Mouse (Mus musculus) kidney, embryonic 15.5 days (tissue): ENCODE measurements at regions not wholly inside any gene's neighbourhood (a gene's known extent, or its start where the extent isn't known, plus 50 kb on each side); places are given as distances from the start of the nearest gene placed in this dataset.

ENCODE experiments used
- ATAC-seq: fragments of 200-750 bp; cut with Nextera tagmentation; replicated peaks from 2 replicates; pipeline ENCODE4 v1.8.0; 2017; ENCODE audit warnings: moderate TSS enrichment; ENCODE audit not compliant: low FRiP score
- H3K27ac ChIP-seq: fragments of 300-500 bp; sonication (generic); 2 replicates; pipeline ENCODE4 v1.5.1; 2015; ENCODE audit warnings: mild to moderate bottlenecking, inconsistent platforms
- H3K27me3 ChIP-seq: fragments of 300-500 bp; sonication (generic); 2 replicates; pipeline ENCODE4 v1.6.1; 2015; ENCODE audit warnings: inconsistent platforms
- H3K36me3 ChIP-seq: fragments of 300-500 bp; sonication (generic); 2 replicates; pipeline ENCODE4 v1.6.1; 2015; ENCODE audit warnings: inconsistent platforms
- H3K4me1 ChIP-seq: fragments of 300-500 bp; sonication (generic); 2 replicates; pipeline ENCODE4 v1.6.1; 2015; ENCODE audit warnings: inconsistent platforms
- H3K4me2 ChIP-seq: fragments of 300-500 bp; sonication (generic); 2 replicates; pipeline ENCODE4 v1.6.1; 2015; ENCODE audit warnings: moderate library complexity, mild to moderate bottlenecking, inconsistent platforms
- H3K4me3 ChIP-seq: fragments of 300-500 bp; sonication (generic); replicated peaks from 2 replicates; pipeline ENCODE4 v1.5.1; 2015; ENCODE audit warnings: mild to moderate bottlenecking, inconsistent platforms
- H3K9ac ChIP-seq: fragments of 300-500 bp; sonication (generic); 2 replicates; pipeline ENCODE4 v1.6.1; 2015; ENCODE audit warnings: mild to moderate bottlenecking, inconsistent platforms
- H3K9me3 ChIP-seq: fragments of 300-500 bp; sonication (generic); replicated peaks from 2 replicates; pipeline ENCODE4 v1.6.1; 2016; ENCODE audit warnings: inconsistent platforms
- WGBS: fragments of 180-500 bp; shearing (Covaris S2); methylation state at CpG from one replicate; pipeline ENCODE4 v1.1.7; 2015; ENCODE audit warnings: mixed read lengths; 5-methylcytosine and 5-hydroxymethylcytosine counted together

- no peaks in the 10 kb centered on the region for H3K9me3 ChIP-seq
- WGBS: 64% methylated on average over 1 of the region's 1 CpGs
- H3K4me1 ChIP-seq: no peaks in the 10 kb centered on the region
- no peak overlapping the region for H3K4me2 ChIP-seq
- no peaks in the 10 kb centered on the region for H3K36me3 ChIP-seq
- no peak overlapping the region for H3K4me3 ChIP-seq
- no peak overlapping the region for H3K27ac ChIP-seq
- H3K27me3 ChIP-seq: no peaks in the 10 kb centered on the region
- ATAC-seq: no peak
- H3K9ac ChIP-seq: no peak overlapping the region
Observed at GRCm38 (mm10) chr16:52984336-52984735, 530.5 kb upstream of the Alcam start.

- H3K9ac ChIP-seq: no peak overlapping the region
- no peaks in the 10 kb centered on the region for H3K9me3 ChIP-seq
- no peak overlapping the region for H3K4me2 ChIP-seq
- H3K27me3 ChIP-seq: no peaks in the 10 kb centered on the region
- WGBS: 94% methylated on average over 2 of the region's 2 CpGs
- H3K4me3 ChIP-seq: no peak overlapping the region
- H3K27ac ChIP-seq: no peak overlapping the region
- H3K4me1 ChIP-seq: no peaks in the 10 kb centered on the region
- ATAC-seq: no peak
- H3K36me3 ChIP-seq: no peaks in the 10 kb centered on the region
Observed at GRCm38 (mm10) chr16:52980995-52981394, 527.1 kb upstream of the Alcam start.

DNA sequence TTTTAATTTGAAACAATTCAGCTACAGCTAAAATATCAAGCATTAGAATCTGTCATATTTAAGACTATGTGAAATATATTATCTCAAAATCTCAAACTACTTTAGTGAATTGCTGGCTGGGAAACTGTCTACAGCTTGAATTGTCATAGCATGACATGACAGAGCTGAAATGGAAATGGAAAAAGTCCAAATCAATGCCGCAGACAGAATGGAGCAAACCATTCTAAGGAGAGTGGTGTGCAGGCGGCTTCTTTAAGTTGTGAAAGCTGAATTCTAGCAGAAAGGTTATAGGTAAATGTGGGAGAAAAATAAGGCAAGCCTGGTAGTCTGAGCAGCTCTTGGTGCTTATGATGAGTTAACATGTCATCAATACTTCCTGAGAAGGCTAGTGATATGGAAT lies 518.9 kb upstream of the Alcam start:
- H3K9ac ChIP-seq: no peak overlapping the region
- H3K4me1 ChIP-seq: no peaks in the 10 kb centered on the region
- H3K27me3 ChIP-seq: no peaks in the 10 kb centered on the region
- 98% methylated on average over 2 of the region's 2 CpGs for WGBS
- H3K36me3 ChIP-seq: no peaks in the 10 kb centered on the region
- no peak overlapping the region for H3K4me3 ChIP-seq
- no peak overlapping the region for H3K4me2 ChIP-seq
- ATAC-seq: no peak
- H3K27ac ChIP-seq: no peak overlapping the region
- H3K9me3 ChIP-seq: no peaks in the 10 kb centered on the region

- no peak overlapping the region for H3K4me3 ChIP-seq
- no peak for ATAC-seq
- no peak overlapping the region for H3K9ac ChIP-seq
- no peaks in the 10 kb centered on the region for H3K36me3 ChIP-seq
- H3K9me3 ChIP-seq: no peaks in the 10 kb centered on the region
- H3K27ac ChIP-seq: no peak overlapping the region
- no peak overlapping the region for H3K4me2 ChIP-seq
- 82% methylated on average over 4 of the region's 4 CpGs for WGBS
- H3K27me3 ChIP-seq: no peaks in the 10 kb centered on the region
- H3K4me1 ChIP-seq: no peaks in the 10 kb centered on the region
Observed at GRCm38 (mm10) chr16:52947679-52948078, 493.8 kb upstream of the Alcam start.

GRCm38 (mm10) chr16:52934749-52935148 lies 480.9 kb upstream of the Alcam start:
- H3K36me3 ChIP-seq: no peaks in the 10 kb centered on the region
- no peaks in the 10 kb centered on the region for H3K27me3 ChIP-seq
- no peak for ATAC-seq
- no peaks in the 10 kb centered on the region for H3K4me1 ChIP-seq
- H3K4me2 ChIP-seq: no peak overlapping the region
- 71% methylated on average over 1 of the region's 1 CpGs for WGBS
- H3K9me3 ChIP-seq: no peaks in the 10 kb centered on the region
- H3K27ac ChIP-seq: no peak overlapping the region
- no peak overlapping the region for H3K4me3 ChIP-seq
- H3K9ac ChIP-seq: no peak overlapping the region

DNA sequence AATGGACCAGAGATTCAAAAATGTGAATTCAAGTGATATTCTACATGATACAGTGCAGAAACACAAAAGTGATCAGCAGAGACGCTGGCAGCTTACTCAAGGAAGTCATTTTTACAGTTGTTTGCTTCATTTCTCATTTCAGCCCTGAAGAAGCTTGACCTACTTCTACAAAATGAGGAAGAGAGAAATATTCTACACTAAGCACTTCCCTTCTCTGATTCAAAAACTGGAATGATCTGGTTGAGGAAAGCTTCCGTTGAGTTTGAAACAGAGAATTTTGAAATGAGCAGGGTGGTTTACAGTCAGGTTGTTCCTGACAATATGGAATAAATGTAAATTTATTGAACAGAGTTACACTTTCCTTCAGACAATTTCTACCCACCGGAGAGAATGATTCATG lies 478.1 kb upstream of the Alcam start:
- Histone ChIP-seq H3K27me3 (no peaks in the 10 kb centered on the region), H3K36me3 (no peaks in the 10 kb centered on the region), H3K9ac (no peak overlapping the region), H3K27ac (no peak overlapping the region), H3K4me2 (no peak overlapping the region), H3K4me1 (no peaks in the 10 kb centered on the region), H3K9me3 (no peaks in the 10 kb centered on the region), H3K4me3 (no peak overlapping the region)
- ATAC-seq: no peak
- 87% methylated on average over 3 of the region's 3 CpGs for WGBS

DNA sequence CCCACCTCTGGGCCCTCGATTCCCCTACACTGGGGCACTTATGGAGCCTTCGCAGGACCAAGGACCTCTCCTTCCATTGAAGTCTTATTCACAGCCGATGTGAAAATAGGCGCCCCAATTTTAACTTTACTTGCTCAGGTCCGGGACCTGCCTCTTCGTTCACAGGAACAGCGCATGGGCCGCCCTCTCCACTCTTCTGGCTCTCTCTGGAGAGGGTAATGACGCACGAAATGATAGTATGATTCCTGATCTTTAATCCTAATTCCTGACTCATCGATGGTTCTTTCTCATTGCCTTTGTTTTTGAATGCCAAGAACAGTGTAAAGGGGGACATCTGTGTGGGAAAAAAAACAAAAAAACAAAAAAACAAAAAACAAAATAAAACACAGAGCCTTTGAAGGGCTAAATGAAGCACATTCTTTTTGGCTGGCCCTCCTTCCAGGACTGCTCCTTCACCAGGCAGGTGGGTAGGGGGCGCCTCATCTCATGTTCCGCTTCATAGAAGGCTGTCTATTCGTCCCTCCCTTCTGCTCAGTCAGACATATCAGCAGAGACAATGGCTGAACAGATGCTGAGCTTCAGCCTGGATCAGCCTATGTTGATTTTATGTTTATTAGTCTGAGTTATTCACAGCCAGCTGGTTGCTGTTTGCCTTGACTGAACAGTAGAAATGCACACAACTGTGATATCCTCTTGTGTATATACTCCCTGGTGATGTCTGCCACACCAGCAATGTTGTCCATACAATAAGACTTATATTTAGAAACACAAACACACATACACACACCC lies 438.8 kb upstream of the Alcam start:
- Histone ChIP-seq H3K4me3 (no peak overlapping the region), H3K27me3 (no peaks in the 10 kb centered on the region), H3K27ac (peak overlapping the region; percentile 22; the same call in 1 of the 2 replicates), H3K9me3 (no peaks in the 10 kb centered on the region), H3K36me3 (no peaks in the 10 kb centered on the region), H3K4me1 (peaks cover 5% of the 10 kb centered on the region; the same call in 1 of the 2 replicates), H3K9ac (no peak overlapping the region), H3K4me2 (peak overlapping the region; percentile 16; the same call in 1 of the 2 replicates)
- ATAC-seq: peak; percentile 97
- 53% methylated on average over 14 of the region's 14 CpGs for WGBS

GRCm38 (mm10) chr16:52879463-52880114 lies 425.7 kb upstream of the Alcam start:
- ATAC-seq: no peak

GRCm38 (mm10) chr16:52867833-52868232 lies 414.0 kb upstream of the Alcam start:
- no peaks in the 10 kb centered on the region for H3K4me1 ChIP-seq
- no peaks in the 10 kb centered on the region for H3K36me3 ChIP-seq
- no peak overlapping the region for H3K4me2 ChIP-seq
- H3K27me3 ChIP-seq: no peaks in the 10 kb centered on the region
- no peaks in the 10 kb centered on the region for H3K9me3 ChIP-seq
- 81% methylated on average over 6 of the region's 6 CpGs for WGBS
- H3K27ac ChIP-seq: no peak overlapping the region
- no peak overlapping the region for H3K9ac ChIP-seq
- no peak for ATAC-seq
- H3K4me3 ChIP-seq: no peak overlapping the region

More at GRCm38 (mm10) chr16:52879463-52880114, 425.7 kb upstream of the Alcam start:
- no peaks in the 10 kb centered on the region for H3K4me1 ChIP-seq
- H3K9me3 ChIP-seq: no peaks in the 10 kb centered on the region
- 76% methylated on average over 4 of the region's 4 CpGs for WGBS
- H3K27ac ChIP-seq: no peak overlapping the region
- H3K27me3 ChIP-seq: no peaks in the 10 kb centered on the region
- no peak overlapping the region for H3K4me2 ChIP-seq
- no peak overlapping the region for H3K9ac ChIP-seq
- no peaks in the 10 kb centered on the region for H3K36me3 ChIP-seq
- H3K4me3 ChIP-seq: no peak overlapping the region

DNA sequence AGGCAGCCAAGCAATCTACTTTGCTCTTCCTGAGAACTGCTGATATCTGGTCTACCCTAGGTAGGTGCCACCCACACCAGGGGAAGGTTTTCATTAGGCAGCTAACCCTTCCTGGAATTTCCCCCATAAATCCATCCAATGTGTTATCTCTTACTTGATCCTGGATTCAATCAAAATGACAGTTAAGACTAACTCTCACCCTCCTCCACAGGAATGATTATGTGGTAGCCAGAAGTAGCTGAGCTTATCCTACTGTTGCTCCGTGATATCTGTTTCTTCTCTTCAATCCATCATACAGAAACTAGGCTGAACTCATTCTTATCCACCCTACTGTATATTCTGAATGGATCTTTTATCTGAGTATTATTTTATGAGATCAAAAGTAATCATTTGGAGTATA lies 409.7 kb upstream of the Alcam start:
- H3K4me1 ChIP-seq: peaks cover 2% of the 10 kb centered on the region; the same call in 1 of the 2 replicates
- no peak overlapping the region for H3K27ac ChIP-seq
- no peak overlapping the region for H3K4me3 ChIP-seq
- H3K36me3 ChIP-seq: no peaks in the 10 kb centered on the region
- H3K27me3 ChIP-seq: no peaks in the 10 kb centered on the region
- 66% methylated on average over 1 of the region's 1 CpGs for WGBS
- no peak overlapping the region for H3K9ac ChIP-seq
- no peaks in the 10 kb centered on the region for H3K9me3 ChIP-seq
- no peak for ATAC-seq
- no peak overlapping the region for H3K4me2 ChIP-seq

DNA sequence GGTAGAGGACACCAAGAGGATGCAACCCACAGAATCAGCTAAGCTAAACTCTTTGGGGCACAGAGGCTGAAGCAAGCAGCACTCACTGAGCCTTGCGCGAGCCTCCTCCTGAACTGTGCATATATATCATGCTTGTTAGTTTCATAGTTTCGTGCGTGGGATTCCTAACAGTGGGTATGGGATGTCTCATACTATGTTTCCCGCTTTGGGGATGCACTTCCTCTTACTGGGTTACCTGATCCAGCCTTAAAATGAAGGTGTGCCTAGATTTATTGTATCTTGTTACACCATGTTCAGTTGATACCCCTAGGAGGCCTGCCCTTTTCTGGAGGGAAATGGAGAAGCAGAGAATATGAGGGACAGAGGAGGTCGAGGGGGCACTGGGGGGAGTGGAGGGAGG lies 407.4 kb upstream of the Alcam start:
- 43% methylated on average over 6 of the region's 6 CpGs for WGBS
- no peak overlapping the region for H3K4me3 ChIP-seq
- no peak overlapping the region for H3K4me2 ChIP-seq
- no peaks in the 10 kb centered on the region for H3K9me3 ChIP-seq
- H3K9ac ChIP-seq: no peak overlapping the region
- no peaks in the 10 kb centered on the region for H3K36me3 ChIP-seq
- H3K27ac ChIP-seq: peak overlapping the region; percentile 3; the same call in 1 of the 2 replicates
- no peaks in the 10 kb centered on the region for H3K27me3 ChIP-seq
- H3K4me1 ChIP-seq: peaks cover 3% of the 10 kb centered on the region; the same call in 1 of the 2 replicates
- ATAC-seq: peak; percentile 89

- no peak overlapping the region for H3K4me2 ChIP-seq
- 54% methylated on average over 8 of the region's 8 CpGs for WGBS
- H3K9ac ChIP-seq: no peak overlapping the region
- H3K27me3 ChIP-seq: no peaks in the 10 kb centered on the region
- peaks cover 3% of the 10 kb centered on the region; the same call in 1 of the 2 replicates for H3K4me1 ChIP-seq
- no peak overlapping the region for H3K4me3 ChIP-seq
- H3K36me3 ChIP-seq: no peaks in the 10 kb centered on the region
- no peak overlapping the region for H3K27ac ChIP-seq
- ATAC-seq: no peak
- H3K9me3 ChIP-seq: no peaks in the 10 kb centered on the region
Observed at GRCm38 (mm10) chr16:52858441-52859209, 404.8 kb upstream of the Alcam start.
